Mouse (Mus musculus) G1E (cell line): ENCODE results near the gene Arl6ip4. TPM values are rescaled to one million over a fixed set of nuclear protein-coding genes. Genes with fewer than 3 reads are reported as not detected.

Source experiments
- ATAC-seq: 2 replicates; pipeline ENCODE4 v1.8.0; 2016; ENCODE audit warnings: mild to moderate bottlenecking; ENCODE audit not compliant: insufficient number of reproducible peaks, poor library complexity, low FRiP score, severe bottlenecking; ENCODE audit errors: extremely low read depth
- DNase-seq: peaks from one replicate; pipeline ENCODE4 v3.0.0; 2012; ENCODE audit warnings: low spot score
- H3K27me3 ChIP-seq: 2 replicates; pipeline ENCODE4 v1.6.1; 2012; ENCODE audit warnings: mild to moderate bottlenecking, low read length, inconsistent platforms; ENCODE audit not compliant: insufficient read depth
- H3K36me3 ChIP-seq: replicated peaks from 2 replicates; pipeline ENCODE3; 2012; ENCODE audit warnings: mild to moderate bottlenecking, inconsistent platforms
- H3K4me1 ChIP-seq: 2 replicates; pipeline ENCODE4 v1.6.1; 2012; ENCODE audit warnings: low read depth, low read length, inconsistent platforms, mixed read lengths; ENCODE audit not compliant: insufficient read depth
- H3K4me3 ChIP-seq: 2 replicates; pipeline ENCODE4 v1.5.1; 2012; ENCODE audit warnings: low read depth, mild to moderate bottlenecking, inconsistent platforms, low read length, moderate library complexity, mixed read lengths
- H3K9me3 ChIP-seq: replicated peaks from 2 replicates; pipeline ENCODE4 v1.6.1; 2012; ENCODE audit warnings: inconsistent platforms
- CTCF ChIP-seq: IDR thresholded peaks from 2 replicates; pipeline ENCODE4 v1.5.1; 2012; ENCODE audit warnings: low read depth, low read length, inconsistent platforms, mixed read lengths
- GATA1 ChIP-seq: IDR thresholded peaks from 2 replicates; pipeline ENCODE4 v1.6.1; 2012; ENCODE audit warnings: borderline replicate concordance, low read length, inconsistent platforms, mixed read lengths
- GATA2 ChIP-seq: IDR thresholded peaks from 2 replicates; pipeline ENCODE4 v1.6.1; 2012; ENCODE audit warnings: low read depth, low read length, inconsistent platforms, borderline replicate concordance
- POLR2AphosphoS5 ChIP-seq: IDR thresholded peaks from 2 replicates; pipeline ENCODE4 v1.6.1; 2012; ENCODE audit warnings: low read depth, low read length, inconsistent platforms; ENCODE audit not compliant: insufficient replicate concordance
- TAL1 ChIP-seq: conservative IDR thresholded peaks from 2 replicates; pipeline ENCODE4 v1.6.1; 2012; ENCODE audit warnings: low read depth, low read length, inconsistent platforms, mixed read lengths
- polyA plus RNA-seq: library from polyadenylated mRNA; stranded (reverse); fragments of >175 nt; gene quantifications from 2 replicates; pipeline ENCODE4 v1.2.3, GENCODE M21; 2012
- total RNA-seq, 2 experiments: library from RNA; stranded (forward) in 1 of 2; stranded (reverse) in 1 of 2; fragments of 200-1000 nt in 1 of 2; fragments of >200 nt in 1 of 2; fragmentation: Nextera tagmentation in 1 of 2; gene quantifications; 2 replicates each; pipeline ENCODE4 v1.2.3; 2014 to 2017

Arl6ip4 gene
- total and polyA plus RNA-seq, 3 experiments, result 31.4 to 76.9 (median 75.7) TPM

DNA sequence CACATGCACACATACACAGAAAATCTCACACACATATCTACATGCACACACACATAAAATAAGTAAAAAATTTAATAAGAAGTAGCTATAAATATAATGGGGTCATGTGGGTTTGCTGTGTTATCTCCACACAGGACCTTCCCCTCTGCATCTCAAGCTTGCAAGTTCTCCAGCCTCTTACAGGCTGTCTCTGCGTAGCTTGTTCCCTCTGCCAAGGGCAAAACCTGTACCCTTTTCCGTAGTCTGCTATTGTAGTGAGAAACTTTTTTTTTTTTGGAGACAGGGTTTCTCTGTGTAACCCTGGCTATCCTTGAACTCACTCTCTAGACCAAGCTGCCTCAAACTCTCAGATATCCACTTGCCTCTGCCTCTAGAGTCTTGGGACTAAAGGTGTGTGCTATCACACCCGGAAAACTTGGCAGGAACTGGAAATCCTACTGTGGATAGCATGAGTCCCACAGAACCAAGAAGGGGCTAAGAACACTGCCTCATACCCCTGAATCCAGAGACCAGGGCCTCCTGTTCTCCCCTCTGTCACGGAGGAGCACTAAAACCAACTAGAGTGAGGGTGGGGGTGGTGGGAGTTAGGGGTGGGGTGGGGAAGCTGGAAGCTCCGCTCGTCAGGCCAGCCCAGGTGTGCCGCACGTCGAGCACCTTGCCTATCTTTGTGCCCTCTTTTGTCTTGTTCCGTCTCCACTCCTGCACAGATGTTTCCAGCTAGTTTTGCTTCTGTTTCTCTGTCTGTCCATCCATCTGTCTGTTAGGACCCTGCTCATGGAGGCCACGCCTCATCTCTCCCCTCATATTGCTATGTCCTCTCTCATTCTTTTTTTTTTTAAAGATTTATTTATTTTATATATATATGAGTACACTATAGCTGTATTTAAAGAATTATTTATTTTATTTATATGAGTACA, 15.5 kb upstream of the Arl6ip4 start:
- Histone ChIP-seq H3K36me3 (no peaks in the 10 kb centered on the region), H3K4me3 (no peak overlapping the region), H3K9me3 (no peaks in the 10 kb centered on the region; the same call in 1 of the 2 replicates), H3K27me3 (peaks cover 12% of the 10 kb centered on the region), H3K4me1 (peaks cover 10% of the 10 kb centered on the region)
- TF ChIP-seq GATA2 (no peak), GATA1 (no peak), POLR2AphosphoS5 (no peak), CTCF (no peak), TAL1 (no peak)
- no peak for ATAC-seq
- DNase-seq, result no peak

DNA sequence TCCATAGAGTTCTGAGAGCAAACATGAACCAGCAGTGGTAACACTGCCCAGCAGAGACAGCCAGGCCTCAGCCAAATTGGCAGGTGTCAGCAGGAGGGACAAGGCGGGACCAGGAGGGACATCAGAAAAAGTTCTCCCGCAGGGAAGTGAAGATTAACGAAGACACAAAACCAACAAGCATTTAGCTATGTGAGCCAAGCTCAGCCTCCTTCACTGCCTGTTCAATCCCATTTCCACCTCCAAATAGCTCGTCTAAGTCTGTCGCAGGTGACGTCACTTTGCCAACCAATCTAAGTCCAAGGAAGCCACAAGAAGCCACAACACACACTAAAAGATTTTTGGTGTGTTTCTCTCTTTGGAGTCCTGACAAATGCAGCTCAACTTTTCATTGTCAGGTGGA, 13.6 kb upstream of the Arl6ip4 start:
- Histone ChIP-seq H3K4me3 (no peak overlapping the region), H3K36me3 (no peaks in the 10 kb centered on the region), H3K9me3 (no peaks in the 10 kb centered on the region; the same call in 1 of the 2 replicates), H3K27me3 (peaks cover 12% of the 10 kb centered on the region), H3K4me1 (no peaks in the 10 kb centered on the region)
- DNase-seq, result no peak
- no peak for ATAC-seq
- TF ChIP-seq GATA1 (no peak), GATA2 (no peak), CTCF (no peak), TAL1 (no peak), POLR2AphosphoS5 (no peak)

- no peak for TF ChIP-seq CTCF
- no peak for TF ChIP-seq POLR2AphosphoS5
- no peak for TF ChIP-seq TAL1
- TF ChIP-seq GATA1, result no peak
- TF ChIP-seq GATA2, result no peak
- Histone ChIP-seq H3K4me1 (no peaks in the 10 kb centered on the region), H3K4me3 (no peak overlapping the region), H3K36me3 (no peaks in the 10 kb centered on the region), H3K27me3 (peaks cover 11% of the 10 kb centered on the region), H3K9me3 (no peaks in the 10 kb centered on the region; the same call in 1 of the 2 replicates)
- no peak for ATAC-seq
- no peak for DNase-seq
Measured at GRCm38 (mm10) chr5:124103020-124103419, 12.9 kb upstream of the Arl6ip4 start.

DNA sequence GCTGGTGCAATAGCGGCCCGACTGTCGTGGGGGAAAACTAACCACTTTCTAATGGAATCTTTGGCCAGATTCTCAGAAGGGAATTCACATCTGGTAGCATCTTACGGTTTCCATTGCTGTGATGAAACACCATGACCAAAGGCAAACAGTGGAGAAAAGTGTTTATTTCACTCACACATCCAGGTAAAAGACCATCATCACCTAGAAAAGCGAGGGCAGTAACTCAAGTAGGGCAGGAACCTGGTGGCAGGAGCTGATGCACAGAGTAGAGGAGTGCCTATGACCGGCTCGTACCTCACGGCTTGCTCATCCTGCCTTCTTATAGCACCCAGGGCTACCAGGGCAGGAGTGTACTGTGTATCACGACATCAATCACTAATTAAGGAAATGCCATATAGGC, 12.3 kb upstream of the Arl6ip4 start:
- H3K36me3 ChIP-seq, result no peaks in the 10 kb centered on the region
- no peaks in the 10 kb centered on the region; the same call in 1 of the 2 replicates for H3K9me3 ChIP-seq
- DNase-seq (no peak), ATAC-seq (no peak)
- H3K27me3 ChIP-seq, result peaks cover 9% of the 10 kb centered on the region
- no peak for TF ChIP-seq TAL1
- no peak for TF ChIP-seq GATA2
- TF ChIP-seq GATA1, result no peak
- no peak for TF ChIP-seq CTCF
- TF ChIP-seq POLR2AphosphoS5, result no peak
- no peaks in the 10 kb centered on the region for H3K4me1 ChIP-seq
- H3K4me3 ChIP-seq, result no peak overlapping the region

DNA sequence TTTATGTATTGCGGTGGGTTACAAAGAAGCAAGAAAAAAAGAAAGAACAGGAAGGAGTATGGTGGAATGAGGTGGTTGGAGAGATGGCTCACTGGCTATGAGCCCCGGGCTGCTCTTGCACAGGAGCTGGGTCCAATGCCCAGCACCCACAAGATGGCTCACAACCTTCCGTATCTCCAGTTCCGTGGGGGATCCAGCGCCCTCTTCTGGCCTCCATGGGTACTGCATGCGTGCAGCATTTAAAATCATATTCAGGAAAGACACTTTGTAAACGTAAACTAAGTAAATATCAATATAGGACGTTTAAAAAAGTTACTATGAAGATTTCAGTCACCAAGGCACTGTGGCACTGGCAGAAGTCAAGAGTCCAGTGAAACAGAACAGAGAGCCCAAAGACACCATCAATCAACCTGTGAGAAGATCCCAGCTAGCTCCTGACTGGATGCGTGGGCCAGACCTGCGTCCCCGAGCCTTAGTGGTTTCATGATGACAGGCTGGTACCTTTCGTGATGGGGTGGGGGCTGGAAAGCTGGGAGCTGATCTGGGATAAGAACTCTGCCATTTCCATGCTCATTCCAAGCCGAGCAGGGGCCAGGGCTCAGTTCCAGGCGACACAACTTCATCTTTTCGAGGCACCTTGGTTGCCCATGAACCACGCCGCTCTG, 4.7 kb upstream of the Arl6ip4 start:
- no peak for DNase-seq
- peaks cover 26% of the 10 kb centered on the region for H3K36me3 ChIP-seq

DNA sequence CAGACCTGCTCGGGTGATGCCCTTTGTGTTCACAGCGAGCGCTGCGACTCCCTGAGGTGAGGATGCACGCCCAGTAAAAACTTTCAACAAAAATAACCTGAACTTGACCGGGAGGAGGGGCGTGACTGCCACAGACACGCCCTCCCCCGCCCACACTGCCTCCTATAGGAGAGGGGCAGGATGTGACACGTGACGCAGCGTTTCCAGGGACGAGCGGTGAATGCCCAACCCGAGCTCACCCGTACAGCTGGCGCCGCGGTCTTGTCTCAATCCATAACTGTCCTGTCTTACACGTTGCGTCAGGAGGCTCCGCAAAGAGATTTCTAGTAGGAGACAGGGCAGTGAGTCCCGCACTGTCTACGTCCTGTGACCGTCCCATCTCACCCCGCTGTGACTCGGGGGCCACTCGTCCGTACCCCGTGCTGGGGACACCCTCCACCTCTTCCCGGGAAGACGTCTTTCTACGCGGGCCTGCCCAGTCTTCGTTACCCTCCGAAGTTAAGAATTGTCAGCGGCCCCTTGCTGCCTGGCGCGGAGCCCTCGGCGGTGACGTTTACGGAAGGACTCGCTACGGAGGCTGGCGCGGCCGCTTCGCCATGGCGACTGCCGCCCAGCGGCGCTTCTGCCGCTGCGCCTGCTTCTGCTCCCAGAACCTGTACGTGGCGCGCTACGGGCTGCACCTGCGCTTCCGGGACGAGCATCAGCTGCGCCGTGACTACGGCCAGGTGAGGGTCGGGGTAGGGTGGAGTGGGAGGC, 4.0 kb upstream of the Arl6ip4 start, which contains the start of gene Ogfod2:
Gene Ogfod2, plus strand, starts transcription at position 556 of the 756 bp plus-strand sequence.
- peak within 1 kb of the TSS; percentile 91 for H3K4me3 ChIP-seq
- H3K36me3 ChIP-seq, result peaks cover 32% of the 10 kb centered on the region
- ATAC-seq (peak; percentile 87), DNase-seq (peak; percentile 99)
- H3K4me1 ChIP-seq, result peaks cover 48% of the 10 kb centered on the region
- H3K9me3 ChIP-seq, result peaks cover 4% of the 10 kb centered on the region; the same call in 1 of the 2 replicates
- no peaks in the 10 kb centered on the region for H3K27me3 ChIP-seq
- TF ChIP-seq GATA2, result no peak
- TF ChIP-seq TAL1, result no peak
- TF ChIP-seq POLR2AphosphoS5, result no peak
- TF ChIP-seq CTCF, result no peak
- TF ChIP-seq GATA1, result no peak

More for the DNA sequence above, 4.7 kb upstream of the Arl6ip4 start:
- Histone ChIP-seq H3K27me3 (no peaks in the 10 kb centered on the region), H3K4me1 (peaks cover 42% of the 10 kb centered on the region), H3K9me3 (peaks cover 4% of the 10 kb centered on the region; the same call in 1 of the 2 replicates), H3K4me3 (peak overlapping the region; percentile 91)
- TF ChIP-seq CTCF, result peak; percentile 92
- no peak for TF ChIP-seq POLR2AphosphoS5
- no peak for ATAC-seq
